Mouse (Mus musculus) kidney, embryonic 15.5 days (tissue): ENCODE measurements at regions not wholly inside any gene's neighbourhood (a gene's known extent, or its start where the extent isn't known, plus 50 kb on each side); places are given as distances from the start of the nearest gene placed in this dataset.

Experiments used
- ATAC-seq: fragments of 200-750 bp; cut with Nextera tagmentation; replicated peaks from 2 replicates; pipeline ENCODE4 v1.8.0; 2017; ENCODE audit warnings: moderate TSS enrichment; ENCODE audit not compliant: low FRiP score
- H3K27ac ChIP-seq: fragments of 300-500 bp; sonication (generic); 2 replicates; pipeline ENCODE4 v1.5.1; 2015; ENCODE audit warnings: mild to moderate bottlenecking, inconsistent platforms
- H3K27me3 ChIP-seq: fragments of 300-500 bp; sonication (generic); 2 replicates; pipeline ENCODE4 v1.6.1; 2015; ENCODE audit warnings: inconsistent platforms
- H3K36me3 ChIP-seq: fragments of 300-500 bp; sonication (generic); 2 replicates; pipeline ENCODE4 v1.6.1; 2015; ENCODE audit warnings: inconsistent platforms
- H3K4me1 ChIP-seq: fragments of 300-500 bp; sonication (generic); 2 replicates; pipeline ENCODE4 v1.6.1; 2015; ENCODE audit warnings: inconsistent platforms
- H3K4me2 ChIP-seq: fragments of 300-500 bp; sonication (generic); 2 replicates; pipeline ENCODE4 v1.6.1; 2015; ENCODE audit warnings: moderate library complexity, mild to moderate bottlenecking, inconsistent platforms
- H3K4me3 ChIP-seq: fragments of 300-500 bp; sonication (generic); replicated peaks from 2 replicates; pipeline ENCODE4 v1.5.1; 2015; ENCODE audit warnings: mild to moderate bottlenecking, inconsistent platforms
- H3K9ac ChIP-seq: fragments of 300-500 bp; sonication (generic); 2 replicates; pipeline ENCODE4 v1.6.1; 2015; ENCODE audit warnings: mild to moderate bottlenecking, inconsistent platforms
- H3K9me3 ChIP-seq: fragments of 300-500 bp; sonication (generic); replicated peaks from 2 replicates; pipeline ENCODE4 v1.6.1; 2016; ENCODE audit warnings: inconsistent platforms
- WGBS: fragments of 180-500 bp; shearing (Covaris S2); methylation state at CpG from one replicate; pipeline ENCODE4 v1.1.7; 2015; ENCODE audit warnings: mixed read lengths; 5-methylcytosine and 5-hydroxymethylcytosine counted together

DNA sequence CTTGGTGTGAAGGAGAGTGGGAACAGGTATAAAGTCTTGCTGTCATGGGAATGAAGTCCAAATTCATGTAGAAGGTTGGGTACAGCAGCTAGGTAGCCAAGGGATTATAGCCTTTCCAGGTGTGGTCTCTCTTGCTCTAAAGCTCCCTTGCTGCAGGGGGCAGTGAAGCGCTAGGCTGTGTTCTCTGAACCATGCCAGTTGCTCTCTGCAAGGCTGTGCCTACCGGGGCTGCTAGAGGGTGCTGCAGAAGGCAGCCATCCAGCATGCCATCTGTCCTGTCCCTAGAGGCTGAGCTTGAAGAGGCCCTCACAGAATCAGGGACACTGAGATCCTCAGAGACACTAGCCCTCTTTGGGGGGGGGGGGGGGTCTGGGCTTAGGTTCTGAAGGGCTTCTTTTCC lies 50.6 kb upstream of the Shank2 start:
- Histone ChIP-seq H3K36me3 (no peaks in the 10 kb centered on the region), H3K27me3 (no peaks in the 10 kb centered on the region), H3K4me1 (0 out of 2 replicates have a peak, but pooled peaks cover 3% of the 10 kb centered on the region), H3K9me3 (no peaks in the 10 kb centered on the region), H3K4me2 (no peak overlapping the region), H3K4me3 (no peak overlapping the region), H3K9ac (no peak overlapping the region), H3K27ac (no peak overlapping the region)
- 35% methylated on average over 2 of the region's 2 CpGs for WGBS
- peak; percentile 62 for ATAC-seq
